Mouse (Mus musculus) E14TG2a.4 (cell line): ENCODE data around the gene Pcsk2.

Source experiments
- CTCF ChIP-seq: conservative IDR thresholded peaks from 2 replicates; pipeline ENCODE4 v1.5.1; 2014; ENCODE audit warnings: low read length
- NANOG ChIP-seq: IDR thresholded peaks from 2 replicates; pipeline ENCODE4 v1.6.1; 2014; ENCODE audit warnings: borderline replicate concordance, low read length, mixed read lengths
- POU5F1 ChIP-seq: IDR thresholded peaks from 2 replicates; pipeline ENCODE4 v1.6.1; 2014; ENCODE audit warnings: low read length, borderline replicate concordance

DNA sequence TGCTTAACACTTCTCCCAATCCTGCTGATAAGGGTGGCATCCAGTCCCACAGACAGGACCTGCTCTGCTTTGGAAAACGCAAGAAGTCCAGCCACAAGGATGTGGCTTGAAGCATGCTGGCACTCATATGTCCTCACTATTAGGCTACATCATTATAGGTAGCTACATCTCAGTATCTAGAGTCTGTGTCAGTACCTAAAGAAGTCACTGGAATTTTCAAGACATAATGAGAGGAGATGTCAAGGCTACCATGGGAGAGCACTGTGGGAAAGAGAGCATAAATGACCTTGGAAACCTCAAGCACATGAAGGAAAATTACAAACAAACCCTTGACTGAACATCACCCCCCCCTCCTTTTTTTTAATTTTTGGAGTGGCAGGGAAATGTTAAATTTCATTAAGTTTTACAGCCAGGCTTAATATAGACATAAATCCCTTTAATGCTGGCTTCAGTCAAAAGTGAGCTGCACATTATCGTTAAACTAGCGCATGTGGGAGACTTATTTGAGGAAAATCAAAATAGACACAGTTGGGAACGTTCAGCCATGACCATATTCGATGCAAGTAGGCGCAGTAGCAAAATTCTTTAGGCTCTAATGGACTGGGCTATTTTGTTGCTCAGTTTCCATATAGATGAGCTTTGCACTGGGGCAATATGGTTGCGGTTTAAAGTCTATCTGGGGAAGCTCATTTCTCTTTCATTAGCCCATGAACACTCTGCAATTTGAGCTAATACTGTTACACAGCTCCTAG, 193.7 kb downstream of the Pcsk2 start:
- TF ChIP-seq CTCF (no peak), NANOG (no peak), POU5F1 (no peak)
